Comparison of ENCODE assay signal across 8 mouse cellular contexts in genomic region chr15:32437654-32438053, GRCm38 (mm10).
DNase-seq lines count a peak whose midpoint lies in the region; ATAC-seq and TF ChIP-seq lines count a peak whose summit lies in the region.
"Had no signal": no experiment of that assay in that cellular context is flagged by ENCODE, and none has a peak within 500 bp of the region (broad histone marks: within the 10 kb centered on the region; RNA-seq: fewer than 3 reads in every experiment).

No protein-coding gene starts in this region.

- POLR2A ChIA-PET in Patski (lab: Charles Lee): no interaction called here

- in situ Hi-C loops in Patski (cut with MboI; ENCODE audit: low pct_unique_long_range_greater_than_20kb): loop anchor here (5.0 kb wide), 1 partner anchor 190 kb away; no protein-coding TSS in a partner anchor

- H3K4me3 ChIP-seq in forebrain, embryonic 15.5 days: no peak overlapping the region
- no peak overlapping the region for H3K4me3 ChIP-seq in hindbrain, embryonic 10.5 days
- H3K4me3 ChIP-seq in small intestine, adult 2 months (ENCODE audit: low read depth, low read length): no peak overlapping the region
- H3K4me3 ChIP-seq: hindbrain, embryonic 15.5 days had no signal

- TF ChIP-seq CTCF in Patski (IDR thresholded peaks at IDR 0.05): peak; percentile 81
- peak; percentile 70; the same call in 1 of the 2 replicates for TF ChIP-seq CTCF in small intestine, adult 2 months (IDR thresholded peaks at IDR 0.05; ENCODE audit: extremely low read depth, insufficient read length, insufficient replicate concordance, low read depth, low read length)

- H3K9me3 ChIP-seq in forebrain, embryonic 15.5 days: no peaks in the 10 kb centered on the region
- no peaks in the 10 kb centered on the region for H3K9me3 ChIP-seq in hindbrain, embryonic 10.5 days
- H3K9me3 ChIP-seq: hindbrain, embryonic 15.5 days had no signal

- ATAC-seq in Patski: peak; percentile 73
- peak; percentile 87 for ATAC-seq in cerebellum, adult (ENCODE audit: insufficient number of reproducible peaks, low FRiP score, low TSS enrichment)
- peak; percentile 71; the same call in 1 of the 2 replicates for ATAC-seq in forebrain, embryonic 15.5 days (replicated peaks)

- CTCF ChIA-PET in Patski (lab: Charles Lee): no interaction called here

- no peak for TF ChIP-seq POLR2A in small intestine, adult 2 months (IDR thresholded peaks at IDR 0.05; ENCODE audit: low read depth, low read length)

- no peak overlapping the region for H3K9ac ChIP-seq in forebrain, embryonic 15.5 days (replicated peaks)
- H3K9ac ChIP-seq: hindbrain, embryonic 15.5 days had no signal

- no peaks in the 10 kb centered on the region for H3K27me3 ChIP-seq in Patski
- H3K27me3 ChIP-seq in forebrain, embryonic 15.5 days: no peaks in the 10 kb centered on the region
- H3K27me3 ChIP-seq in hindbrain, embryonic 10.5 days (ENCODE audit: insufficient read depth, poor library complexity, severe bottlenecking): no peaks in the 10 kb centered on the region
- H3K27me3 ChIP-seq in small intestine, adult 2 months (ENCODE audit: control insufficient read depth, insufficient read depth, low read length): no peaks in the 10 kb centered on the region
- H3K27me3 ChIP-seq: hindbrain, embryonic 15.5 days had no signal

- no peak overlapping the region for H3K27ac ChIP-seq in forebrain, embryonic 15.5 days (replicated peaks)
- H3K27ac ChIP-seq in hindbrain, embryonic 10.5 days: no peak overlapping the region
- no peak overlapping the region for H3K27ac ChIP-seq in small intestine, adult 2 months (ENCODE audit: insufficient read depth, low read depth, low read length)
- H3K27ac ChIP-seq: hindbrain, embryonic 15.5 days had no signal

- DNase-seq in Patski (ENCODE audit: low read depth, low spot score): no peak
- DNase-seq in hindbrain, embryonic 10.5 days (ENCODE audit: low spot score): peak; percentile 73
- peak; percentile 59 to 84 for DNase-seq in layer of hippocampus, postnatal 25 days (ENCODE audit: extremely low spot score in 1 of 2, low spot score in 1 of 2)
- peak; percentile 72 for DNase-seq in mesoderm, embryonic 11.5 days (ENCODE audit: low read depth, low spot score)

- peaks cover 8% of the 10 kb centered on the region for H3K4me1 ChIP-seq in forebrain, embryonic 15.5 days
- H3K4me1 ChIP-seq in hindbrain, embryonic 10.5 days (replicated peaks): peaks cover 13% of the 10 kb centered on the region
- H3K4me1 ChIP-seq in small intestine, adult 2 months (ENCODE audit: control insufficient read depth, insufficient read depth, insufficient read length, low read length): no peaks in the 10 kb centered on the region
- H3K4me1 ChIP-seq: hindbrain, embryonic 15.5 days had no signal

- WGBS in forebrain, embryonic 15.5 days: 23% methylated on average over 6 of the region's 6 CpGs
- WGBS in hindbrain, embryonic 10.5 days: 23% methylated on average over 6 of the region's 6 CpGs
- 21% methylated on average over 6 of the region's 6 CpGs for WGBS in small intestine, adult 2 months

- no peaks in the 10 kb centered on the region for H3K36me3 ChIP-seq in forebrain, embryonic 15.5 days
- no peaks in the 10 kb centered on the region for H3K36me3 ChIP-seq in hindbrain, embryonic 10.5 days
- no peaks in the 10 kb centered on the region for H3K36me3 ChIP-seq in small intestine, adult 2 months (ENCODE audit: control insufficient read depth, insufficient read depth, low read length)
- H3K36me3 ChIP-seq: hindbrain, embryonic 15.5 days had no signal

- no peak overlapping the region for H3K4me2 ChIP-seq in forebrain, embryonic 15.5 days (replicated peaks)
- H3K4me2 ChIP-seq: hindbrain, embryonic 15.5 days had no signal
